Mouse (Mus musculus) gonadal fat pad, adult 2 months (tissue): ENCODE data around the gene Fance. TPM values are rescaled to one million over a fixed set of nuclear protein-coding genes. Genes with fewer than 3 reads are reported as not detected.

Source experiments
- DNase-seq: peaks from one replicate; pipeline ENCODE4 v3.0.0-alpha.2; 2012; ENCODE audit warnings: low read depth
- polyA plus RNA-seq: library from polyadenylated mRNA; depleted of rRNA; stranded (reverse); fragments of >200 nt; gene quantifications from 2 replicates; pipeline ENCODE4 v1.2.3, GENCODE M21; 2012; rRNA removed

Fance gene
- 14.8 and 17.7 TPM in 2 replicates for polyA plus RNA-seq

GRCm38 (mm10) chr17:28313212-28313879 is at the start of gene Fance:
Fance (plus strand) TSS chr17:28313519.
- peak; percentile 85 for DNase-seq

- DNase-seq, result no peak
Measured at GRCm38 (mm10) chr17:28267251-28267650, 46.1 kb upstream of the Fance start.

- DNase-seq, result no peak
Measured at GRCm38 (mm10) chr17:28270165-28270564, 43.2 kb upstream of the Fance start.

GRCm38 (mm10) chr17:28271537-28272266 is 41.6 kb upstream of the Fance start:
- no peak for DNase-seq

- no peak for DNase-seq
Measured at GRCm38 (mm10) chr17:28272281-28272680, 41.0 kb upstream of the Fance start.

GRCm38 (mm10) chr17:28272837-28273236 is 40.5 kb upstream of the Fance start:
- no peak for DNase-seq

- DNase-seq, result no peak
Measured at GRCm38 (mm10) chr17:28274739-28275138, 38.6 kb upstream of the Fance start.

GRCm38 (mm10) chr17:28277226-28277625 is 36.1 kb upstream of the Fance start:
- DNase-seq, result no peak

GRCm38 (mm10) chr17:28277721-28278120 is 35.6 kb upstream of the Fance start:
- DNase-seq, result no peak

- DNase-seq, result no peak
Measured at GRCm38 (mm10) chr17:28278156-28278555, 35.2 kb upstream of the Fance start.

- no peak for DNase-seq
Measured at GRCm38 (mm10) chr17:28279236-28279635, 34.1 kb upstream of the Fance start.

GRCm38 (mm10) chr17:28279780-28280422 is 33.4 kb upstream of the Fance start:
- no peak for DNase-seq

GRCm38 (mm10) chr17:28280423-28280800 is 32.9 kb upstream of the Fance start:
- no peak for DNase-seq

- no peak for DNase-seq
Measured at GRCm38 (mm10) chr17:28280831-28281377, 32.4 kb upstream of the Fance start.

GRCm38 (mm10) chr17:28281866-28282441 is 31.4 kb upstream of the Fance start:
- no peak for DNase-seq

GRCm38 (mm10) chr17:28283199-28283598 is 30.1 kb upstream of the Fance start:
- no peak for DNase-seq

- DNase-seq, result no peak
Measured at GRCm38 (mm10) chr17:28286133-28286532, 27.2 kb upstream of the Fance start.

- DNase-seq, result no peak
Measured at GRCm38 (mm10) chr17:28286964-28287363, 26.4 kb upstream of the Fance start.

GRCm38 (mm10) chr17:28287578-28287977 is 25.7 kb upstream of the Fance start:
- DNase-seq, result no peak

- DNase-seq, result no peak
Measured at GRCm38 (mm10) chr17:28287980-28288379, 25.3 kb upstream of the Fance start.

- DNase-seq, result no peak
Measured at GRCm38 (mm10) chr17:28290262-28290661, 23.1 kb upstream of the Fance start.

GRCm38 (mm10) chr17:28290671-28291070 is 22.6 kb upstream of the Fance start:
- no peak for DNase-seq
